Mouse (Mus musculus): ENCODE data around the gene Gm45837.

GRCm38 (mm10) chr7:101465392-101465791, 54.7 kb downstream of the Gm45837 start:
- TF ChIP-seq POLR2A (IDR thresholded peaks at IDR 0.05; ENCODE audit: low read depth, low read length), result no peak
- TF ChIP-seq CTCF (conservative IDR thresholded peaks at IDR 0.05; ENCODE audit: insufficient read depth, insufficient read length, low read depth, low read length), result no peak

All from kidney, adult 2 months (tissue).